Mouse (Mus musculus) erythroblast, embryonic 14.5 days (primary cell): Measurements from ENCODE around the gene Dph1.

ENCODE experiments used
- GATA1 ChIP-seq: IDR thresholded peaks from 2 replicates; pipeline ENCODE4 v1.6.1; 2012; ENCODE audit warnings: low read length, inconsistent platforms, mixed read lengths
- TAL1 ChIP-seq: IDR thresholded peaks from 3 replicates; pipeline ENCODE4 v1.6.1; 2012; ENCODE audit warnings: low read length, inconsistent platforms, mixed read lengths

GRCm38 (mm10) chr11:75190905-75191441 lies at the start of gene Dph1:
- TF ChIP-seq GATA1 (no peak), TAL1 (no peak)
